Mouse (Mus musculus) embryonic fibroblast, embryonic 13.5 days (primary cell): ENCODE results near the gene Rhoq.

Source experiments
- CTCF ChIP-seq: IDR thresholded peaks from 2 replicates; pipeline ENCODE4 v1.5.1; 2011; ENCODE audit warnings: mild to moderate bottlenecking, control low read depth, low read length, moderate library complexity, borderline replicate concordance; ENCODE audit not compliant: insufficient read depth
- POLR2A ChIP-seq: IDR thresholded peaks from 2 replicates; pipeline ENCODE4 v1.6.1; 2011; ENCODE audit warnings: low read depth, mild to moderate bottlenecking, control low read depth, low read length, moderate library complexity

DNA sequence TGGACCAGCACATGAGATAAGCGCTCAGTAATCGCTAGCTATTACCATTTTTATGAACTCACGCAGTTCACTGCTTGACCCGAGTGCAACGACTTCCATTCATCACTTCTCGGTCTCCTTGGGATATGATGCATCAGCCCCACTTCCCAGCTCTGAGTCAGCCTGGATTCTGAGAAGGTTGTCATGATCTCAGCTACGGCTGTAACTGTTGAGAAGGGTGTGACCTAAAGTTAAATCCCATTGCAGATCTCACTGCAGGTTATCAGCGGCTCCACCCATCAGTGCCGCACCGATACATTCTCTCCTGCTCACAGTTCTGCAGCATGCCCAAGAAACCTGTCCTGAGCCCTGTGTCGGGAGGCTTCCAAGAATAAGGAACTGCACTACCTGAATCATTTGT, 43.2 kb upstream of the Rhoq start:
- TF ChIP-seq POLR2A (no peak), CTCF (no peak)
